Mouse (Mus musculus): ENCODE measurements around the gene Catsperz.
A peak's percentile ranks its signal among the peaks of the same experiment; 100 is the strongest.

DNA sequence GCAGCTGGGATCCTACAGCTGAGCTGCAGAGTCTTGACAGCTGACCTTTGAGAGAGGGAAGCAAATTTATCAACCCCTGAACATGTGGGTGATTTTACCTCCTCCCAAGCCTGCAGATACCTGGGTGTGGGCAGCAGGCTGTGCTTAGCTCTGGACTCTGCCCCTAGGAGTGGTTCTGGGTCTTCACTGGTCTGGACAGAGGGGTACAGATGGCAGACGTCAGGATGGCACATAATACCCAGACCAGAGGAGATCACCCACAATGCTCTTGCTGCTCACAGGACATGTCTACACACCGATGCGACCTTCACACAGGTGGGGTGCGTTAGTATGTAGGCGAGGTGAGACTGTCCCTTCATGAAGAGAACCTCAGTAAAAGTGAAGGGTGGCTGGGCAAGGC is 24.4 kb upstream of the Catsperz start:
- no peak for TF ChIP-seq TCF3 (IDR thresholded peaks at IDR 0.05; ENCODE audit: insufficient read length, low read depth)
- TF ChIP-seq E2F4 (IDR thresholded peaks at IDR 0.05; ENCODE audit: insufficient read depth) = no peak
- no peak for TF ChIP-seq POLR2A (IDR thresholded peaks at IDR 0.05; ENCODE audit: insufficient read length, low read depth)
- no peak for TF ChIP-seq SRF (IDR thresholded peaks at IDR 0.05; ENCODE audit: control insufficient read depth, insufficient read length, low read depth)
- TF ChIP-seq USF1 (IDR thresholded peaks at IDR 0.05; ENCODE audit: low read depth) = no peak
- no peak for TF ChIP-seq TCF12 (IDR thresholded peaks at IDR 0.05; ENCODE audit: insufficient read depth, poor library complexity, severe bottlenecking)
- no peak for TF ChIP-seq MAX (IDR thresholded peaks at IDR 0.05; ENCODE audit: low read depth)
- peak; percentile 23 for TF ChIP-seq POLR2AphosphoS2 (IDR thresholded peaks at IDR 0.05; ENCODE audit: insufficient read length, low read depth)
- no peak for TF ChIP-seq CEBPB (IDR thresholded peaks at IDR 0.05; ENCODE audit: insufficient read depth, poor library complexity, severe bottlenecking)
